Mouse (Mus musculus): ENCODE data around the gene Cracr2b. TPM values are rescaled to one million over a fixed set of nuclear protein-coding genes. Genes with fewer than 3 reads are reported as not detected.
A peak's percentile ranks its signal among the peaks of the same experiment; 100 is the strongest.

The Cracr2b gene
- polyA plus RNA-seq, 1 experiment from 2014 or later, result 3.5 TPM

GRCm38 (mm10) chr7:141435856-141436522, 24.9 kb upstream of the Cracr2b start:
- H3K9ac ChIP-seq (replicated peaks; ENCODE audit: low read length), result no peak overlapping the region
- no peaks in the 10 kb centered on the region for H3K9me3 ChIP-seq (replicated peaks; ENCODE audit: control insufficient read depth, low read length)
- H3K27ac ChIP-seq (replicated peaks; ENCODE audit: low read depth, low read length), result no peak overlapping the region
- no peak overlapping the region; the same call in none of the 2 replicates for H3K4me2 ChIP-seq (ENCODE audit: low read depth, low read length)
- no peaks in the 10 kb centered on the region for H3K27me3 ChIP-seq (ENCODE audit: control insufficient read depth, insufficient read depth, low read length)
- H3K36me3 ChIP-seq (replicated peaks; ENCODE audit: control insufficient read depth, insufficient read depth, low read depth, low read length), result peaks cover under 1% of the 10 kb centered on the region
- ATAC-seq (replicated peaks; ENCODE audit: insufficient number of reproducible peaks, low FRiP score, low TSS enrichment, low read depth), result no peak
- H3K4me3 ChIP-seq (ENCODE audit: low read depth, low read length), result no peak overlapping the region
- no peaks in the 10 kb centered on the region; the same call in 1 of the 2 replicates for H3K4me1 ChIP-seq (ENCODE audit: control insufficient read depth, insufficient read depth, low read length)
- WGBS, result 75% methylated on average over 9 of the region's 9 CpGs
- no peak for DNase-seq (ENCODE audit: low spot score)

GRCm38 (mm10) chr7:141436523-141436892, 24.4 kb upstream of the Cracr2b start:
- Histone ChIP-seq H3K27ac (replicated peaks; ENCODE audit: low read depth, low read length) (no peak overlapping the region), H3K4me1 (ENCODE audit: control insufficient read depth, insufficient read depth, low read length) (no peaks in the 10 kb centered on the region; the same call in 1 of the 2 replicates), H3K27me3 (ENCODE audit: control insufficient read depth, insufficient read depth, low read length) (no peaks in the 10 kb centered on the region), H3K36me3 (replicated peaks; ENCODE audit: control insufficient read depth, insufficient read depth, low read depth, low read length) (no peaks in the 10 kb centered on the region; the same call in none of the 2 replicates), H3K9me3 (replicated peaks; ENCODE audit: control insufficient read depth, low read length) (no peaks in the 10 kb centered on the region), H3K4me3 (ENCODE audit: low read depth, low read length) (peak overlapping the region; percentile 56), H3K4me2 (ENCODE audit: low read depth, low read length) (peak overlapping the region; percentile 91), H3K9ac (replicated peaks; ENCODE audit: low read length) (peak overlapping the region; percentile 83)
- DNase-seq (ENCODE audit: low spot score) (no peak), ATAC-seq (replicated peaks; ENCODE audit: insufficient number of reproducible peaks, low FRiP score, low TSS enrichment, low read depth) (no peak)
- WGBS, result 64% methylated on average over 2 of the region's 2 CpGs

GRCm38 (mm10) chr7:141437178-141438120, 23.4 kb upstream of the Cracr2b start, which contains the start of gene Slc25a22:
Gene Slc25a22 (minus strand): TSS chr7:141437892.
- 5% methylated on average over 53 of the region's 53 CpGs for WGBS
- ATAC-seq (replicated peaks; ENCODE audit: insufficient number of reproducible peaks, low FRiP score, low TSS enrichment, low read depth), result peak; percentile 64

GRCm38 (mm10) chr7:141438201-141438968, 22.5 kb upstream of the Cracr2b start:
- 89% methylated on average over 12 of the region's 12 CpGs for WGBS
- ATAC-seq (replicated peaks; ENCODE audit: insufficient number of reproducible peaks, low FRiP score, low TSS enrichment, low read depth), result no peak
- no peaks in the 10 kb centered on the region for H3K27me3 ChIP-seq (ENCODE audit: control insufficient read depth, insufficient read depth, low read length)
- H3K27ac ChIP-seq (replicated peaks; ENCODE audit: low read depth, low read length), result no peak overlapping the region
- H3K4me1 ChIP-seq (ENCODE audit: control insufficient read depth, insufficient read depth, low read length), result peaks cover 7% of the 10 kb centered on the region; the same call in 1 of the 2 replicates
- H3K4me2 ChIP-seq (ENCODE audit: low read depth, low read length), result no peak overlapping the region
- no peaks in the 10 kb centered on the region; the same call in none of the 2 replicates for H3K36me3 ChIP-seq (replicated peaks; ENCODE audit: control insufficient read depth, insufficient read depth, low read depth, low read length)
- no peak for DNase-seq (ENCODE audit: low spot score)
- H3K9ac ChIP-seq (replicated peaks; ENCODE audit: low read length), result no peak overlapping the region
- no peak overlapping the region for H3K4me3 ChIP-seq (ENCODE audit: low read depth, low read length)
- no peaks in the 10 kb centered on the region for H3K9me3 ChIP-seq (replicated peaks; ENCODE audit: control insufficient read depth, low read length)

More at GRCm38 (mm10) chr7:141437178-141438120, 23.4 kb upstream of the Cracr2b start, which contains the start of gene Slc25a22:
- peak; percentile 90 for DNase-seq (ENCODE audit: low spot score)
- peak within 1 kb of the TSS; percentile 91 for H3K4me2 ChIP-seq (ENCODE audit: low read depth, low read length)
- H3K36me3 ChIP-seq (replicated peaks; ENCODE audit: control insufficient read depth, insufficient read depth, low read depth, low read length), result no peaks in the 10 kb centered on the region; the same call in none of the 2 replicates
- H3K4me3 ChIP-seq (ENCODE audit: low read depth, low read length), result peak within 1 kb of the TSS; percentile 56
- H3K9ac ChIP-seq (replicated peaks; ENCODE audit: low read length), result peak within 1 kb of the TSS; percentile 83
- peaks cover 1% of the 10 kb centered on the region; the same call in 1 of the 2 replicates for H3K4me1 ChIP-seq (ENCODE audit: control insufficient read depth, insufficient read depth, low read length)
- no peaks in the 10 kb centered on the region for H3K27me3 ChIP-seq (ENCODE audit: control insufficient read depth, insufficient read depth, low read length)
- H3K27ac ChIP-seq (replicated peaks; ENCODE audit: low read depth, low read length), result no peak within 1 kb of the TSS
- no peaks in the 10 kb centered on the region for H3K9me3 ChIP-seq (replicated peaks; ENCODE audit: control insufficient read depth, low read length)

- Histone ChIP-seq H3K4me3 (ENCODE audit: low read depth, low read length) (no peak overlapping the region), H3K27me3 (ENCODE audit: control insufficient read depth, insufficient read depth, low read length) (no peaks in the 10 kb centered on the region), H3K36me3 (replicated peaks; ENCODE audit: control insufficient read depth, insufficient read depth, low read depth, low read length) (no peaks in the 10 kb centered on the region; the same call in none of the 2 replicates), H3K4me1 (ENCODE audit: control insufficient read depth, insufficient read depth, low read length) (peaks cover 7% of the 10 kb centered on the region; the same call in 1 of the 2 replicates), H3K9me3 (replicated peaks; ENCODE audit: control insufficient read depth, low read length) (no peaks in the 10 kb centered on the region), H3K27ac (replicated peaks; ENCODE audit: low read depth, low read length) (no peak overlapping the region), H3K4me2 (ENCODE audit: low read depth, low read length) (no peak overlapping the region), H3K9ac (replicated peaks; ENCODE audit: low read length) (no peak overlapping the region)
- WGBS, result 93% methylated on average over 10 of the region's 10 CpGs
- ATAC-seq (replicated peaks; ENCODE audit: insufficient number of reproducible peaks, low FRiP score, low TSS enrichment, low read depth) (no peak), DNase-seq (ENCODE audit: low spot score) (no peak)
Observed at GRCm38 (mm10) chr7:141439140-141439679, 21.7 kb upstream of the Cracr2b start.

- no peak overlapping the region for H3K9ac ChIP-seq (replicated peaks; ENCODE audit: low read length)
- H3K9me3 ChIP-seq (replicated peaks; ENCODE audit: control insufficient read depth, low read length), result no peaks in the 10 kb centered on the region
- DNase-seq (ENCODE audit: low spot score) (no peak), ATAC-seq (replicated peaks; ENCODE audit: insufficient number of reproducible peaks, low FRiP score, low TSS enrichment, low read depth) (no peak)
- 98% methylated on average over 11 of the region's 11 CpGs for WGBS
- peaks cover 7% of the 10 kb centered on the region; the same call in 1 of the 2 replicates for H3K4me1 ChIP-seq (ENCODE audit: control insufficient read depth, insufficient read depth, low read length)
- no peaks in the 10 kb centered on the region; the same call in none of the 2 replicates for H3K36me3 ChIP-seq (replicated peaks; ENCODE audit: control insufficient read depth, insufficient read depth, low read depth, low read length)
- H3K27ac ChIP-seq (replicated peaks; ENCODE audit: low read depth, low read length), result no peak overlapping the region
- H3K4me3 ChIP-seq (ENCODE audit: low read depth, low read length), result no peak overlapping the region
- no peaks in the 10 kb centered on the region for H3K27me3 ChIP-seq (ENCODE audit: control insufficient read depth, insufficient read depth, low read length)
- H3K4me2 ChIP-seq (ENCODE audit: low read depth, low read length), result no peak overlapping the region
Observed at GRCm38 (mm10) chr7:141439811-141440210, 21.1 kb upstream of the Cracr2b start.

GRCm38 (mm10) chr7:141440613-141441012, 20.3 kb upstream of the Cracr2b start:
- no peaks in the 10 kb centered on the region for H3K27me3 ChIP-seq (ENCODE audit: control insufficient read depth, insufficient read depth, low read length)
- H3K9ac ChIP-seq (replicated peaks; ENCODE audit: low read length), result no peak overlapping the region
- H3K27ac ChIP-seq (replicated peaks; ENCODE audit: low read depth, low read length), result no peak overlapping the region
- H3K4me1 ChIP-seq (ENCODE audit: control insufficient read depth, insufficient read depth, low read length), result peaks cover 7% of the 10 kb centered on the region; the same call in 1 of the 2 replicates
- WGBS, result 44% methylated on average over 6 of the region's 6 CpGs
- no peak overlapping the region for H3K4me2 ChIP-seq (ENCODE audit: low read depth, low read length)
- H3K9me3 ChIP-seq (replicated peaks; ENCODE audit: control insufficient read depth, low read length), result no peaks in the 10 kb centered on the region
- DNase-seq (ENCODE audit: low spot score) (peak; percentile 57), ATAC-seq (replicated peaks; ENCODE audit: insufficient number of reproducible peaks, low FRiP score, low TSS enrichment, low read depth) (no peak)
- no peaks in the 10 kb centered on the region; the same call in none of the 2 replicates for H3K36me3 ChIP-seq (replicated peaks; ENCODE audit: control insufficient read depth, insufficient read depth, low read depth, low read length)
- H3K4me3 ChIP-seq (ENCODE audit: low read depth, low read length), result no peak overlapping the region

Measured in embryonic facial prominence, embryonic 11.5 days (tissue).